Mouse (Mus musculus) midbrain, embryonic 16.5 days (tissue): ENCODE measurements around the gene Adgb. TPM values are rescaled to one million over a fixed set of nuclear protein-coding genes. Genes with fewer than 3 reads are reported as not detected.
A peak's percentile ranks its signal among the peaks of the same experiment; 100 is the strongest.

Experiments used
- ATAC-seq: fragments of 200-750 bp; cut with Nextera tagmentation; 2 replicates; pipeline ENCODE4 v1.8.0; 2017; ENCODE audit warnings: moderate TSS enrichment
- H3K27ac ChIP-seq: fragments of 300-500 bp; sonication (generic); 2 replicates; pipeline ENCODE4 v1.5.1; 2014; ENCODE audit warnings: mild to moderate bottlenecking, low read length, mixed read lengths
- H3K27me3 ChIP-seq: fragments of 300-500 bp; sonication (generic); 2 replicates; pipeline ENCODE4 v1.6.1; 2014; ENCODE audit warnings: low read depth, low read length, mixed read lengths; ENCODE audit not compliant: control insufficient read depth, insufficient read depth
- H3K36me3 ChIP-seq: fragments of 300-500 bp; sonication (generic); 2 replicates; pipeline ENCODE4 v1.6.1; 2014; ENCODE audit warnings: mild to moderate bottlenecking, low read length, moderate library complexity, mixed read lengths; ENCODE audit not compliant: control insufficient read depth, insufficient read depth
- H3K4me1 ChIP-seq: fragments of 300-500 bp; sonication (generic); 2 replicates; pipeline ENCODE4 v1.6.1; 2014; ENCODE audit warnings: mild to moderate bottlenecking, low read length, mixed read lengths; ENCODE audit not compliant: control insufficient read depth, insufficient read depth
- H3K4me2 ChIP-seq: fragments of 300-500 bp; sonication (generic); 2 replicates; pipeline ENCODE4 v1.6.1; 2014; ENCODE audit warnings: mild to moderate bottlenecking, low read length, mixed read lengths
- H3K4me3 ChIP-seq: fragments of 300-500 bp; sonication (generic); 2 replicates; pipeline ENCODE4 v1.5.1; 2014; ENCODE audit warnings: low read depth, mild to moderate bottlenecking, low read length, moderate library complexity, mixed read lengths
- H3K9ac ChIP-seq: fragments of 300-500 bp; sonication (generic); 2 replicates; pipeline ENCODE4 v1.6.1; 2014; ENCODE audit warnings: low read depth, low read length, mixed read lengths
- H3K9me3 ChIP-seq: fragments of 300-500 bp; sonication (generic); replicated peaks from 2 replicates; pipeline ENCODE4 v1.6.1; 2014; ENCODE audit warnings: mild to moderate bottlenecking, low read length, mixed read lengths; ENCODE audit not compliant: control insufficient read depth, poor library complexity, severe bottlenecking
- WGBS: fragments of 180-500 bp; shearing (Covaris S2); extraction: QIAGEN DNeasy Blood & Tissue Kit; methylation state at CpG from one replicate; pipeline ENCODE4 v1.1.7; 2014; 5-methylcytosine and 5-hydroxymethylcytosine counted together
- polyA plus RNA-seq: library from polyadenylated mRNA; unstranded; fragments of >200 nt; fragmentation: Nextera tagmentation; extraction: Ambion mirVana; gene quantifications from 2 replicates; pipeline ENCODE4 v1.2.1, GENCODE M21; 2015

Gene Adgb
- polyA plus RNA-seq, 1 experiment from 2014 or later, result 0.23 TPM

- 17% methylated on average over 8 of the region's 8 CpGs for WGBS
- no peaks in the 10 kb centered on the region for H3K9me3 ChIP-seq
- no peak overlapping the region for H3K27ac ChIP-seq
- no peak overlapping the region for H3K4me2 ChIP-seq
- H3K9ac ChIP-seq, result no peak overlapping the region
- H3K27me3 ChIP-seq, result no peaks in the 10 kb centered on the region
- no peaks in the 10 kb centered on the region for H3K36me3 ChIP-seq
- ATAC-seq, result peak; percentile 54; the same call in 1 of the 2 replicates
- no peaks in the 10 kb centered on the region for H3K4me1 ChIP-seq
- H3K4me3 ChIP-seq, result no peak overlapping the region
Measured at GRCm38 (mm10) chr10:10300915-10301439, 171.1 kb downstream of the Adgb start.

GRCm38 (mm10) chr10:10299987-10300386 lies 172.1 kb downstream of the Adgb start:
- no peaks in the 10 kb centered on the region for H3K27me3 ChIP-seq
- WGBS, result 82% methylated on average over 4 of the region's 4 CpGs
- ATAC-seq, result no peak

DNA sequence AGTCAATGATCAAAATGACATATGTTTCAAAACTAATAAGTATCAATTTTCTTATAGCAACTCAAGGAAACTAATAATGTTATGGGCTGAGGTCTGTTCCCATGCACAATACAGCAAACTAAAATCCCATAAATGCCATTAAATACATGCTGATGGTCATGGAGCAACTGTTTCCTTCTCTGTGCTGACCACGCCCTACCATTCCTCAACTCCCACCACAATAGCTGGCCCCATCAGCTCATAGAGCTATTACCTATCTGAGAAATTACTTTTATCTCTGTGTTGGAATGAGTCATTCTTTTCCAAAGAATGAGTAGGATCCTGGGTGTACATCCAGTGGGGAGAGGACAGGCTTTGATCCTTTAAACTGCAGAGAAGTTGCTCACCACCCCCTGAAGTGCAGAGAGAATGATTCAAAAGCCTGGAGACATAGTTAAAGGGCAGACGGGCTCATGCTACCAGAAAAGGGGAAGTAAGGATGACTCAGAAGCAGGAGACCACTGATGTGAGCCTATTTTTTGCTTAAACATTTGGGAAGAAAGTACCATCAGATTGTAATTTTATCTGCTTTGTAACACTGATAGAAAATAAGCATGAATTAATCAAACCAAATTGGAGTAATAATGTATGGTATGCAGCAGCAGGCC lies 184.8 kb downstream of the Adgb start:
- H3K27ac ChIP-seq, result no peak overlapping the region
- H3K27me3 ChIP-seq, result no peaks in the 10 kb centered on the region
- WGBS, result 54% methylated on average over 2 of the region's 2 CpGs
- H3K4me3 ChIP-seq, result no peak overlapping the region
- no peak overlapping the region for H3K9ac ChIP-seq
- H3K4me2 ChIP-seq, result no peak overlapping the region
- ATAC-seq, result no peak
- H3K36me3 ChIP-seq, result no peaks in the 10 kb centered on the region
- H3K4me1 ChIP-seq, result no peaks in the 10 kb centered on the region
- H3K9me3 ChIP-seq, result no peaks in the 10 kb centered on the region

More at GRCm38 (mm10) chr10:10299987-10300386, 172.1 kb downstream of the Adgb start:
- no peak overlapping the region for H3K27ac ChIP-seq
- H3K4me1 ChIP-seq, result no peaks in the 10 kb centered on the region
- no peak overlapping the region for H3K4me2 ChIP-seq
- no peaks in the 10 kb centered on the region for H3K9me3 ChIP-seq
- no peak overlapping the region for H3K4me3 ChIP-seq
- H3K9ac ChIP-seq, result no peak overlapping the region
- no peaks in the 10 kb centered on the region for H3K36me3 ChIP-seq

Other genes with a start within 250 kb of the Adgb start
- gene Rab32, start 85.9 kb upstream of the Adgb start, polyA plus RNA-seq, result 3.3 and 3.9 TPM in 2 replicates
- not detected in 2 replicates for gene Gm10944, start 209.0 kb upstream of the Adgb start, polyA plus RNA-seq